Mouse (Mus musculus) E14TG2a.4 (cell line): ENCODE measurements at regions not wholly inside any gene's neighbourhood (a gene's known extent, or its start where the extent isn't known, plus 50 kb on each side); places are given as distances from the start of the nearest gene placed in this dataset.

ENCODE experiments used
- H3K27me3 ChIP-seq: 2 replicates; pipeline ENCODE4 v1.6.1; 2014; ENCODE audit warnings: low read length, control low read depth; ENCODE audit not compliant: insufficient read depth
- H3K36me3 ChIP-seq: 2 replicates; pipeline ENCODE4 v1.6.1; 2014; ENCODE audit warnings: low read length, control low read depth; ENCODE audit not compliant: insufficient read depth
- H3K4me1 ChIP-seq: replicated peaks from 2 replicates; pipeline ENCODE4 v1.6.1; 2014; ENCODE audit warnings: low read depth, low read length, control low read depth
- H3K4me3 ChIP-seq: replicated peaks from 2 replicates; pipeline ENCODE4 v1.5.1; 2014; ENCODE audit warnings: mild to moderate bottlenecking, low read length
- H3K9me3 ChIP-seq: 2 replicates; pipeline ENCODE4 v1.6.1; 2014; ENCODE audit warnings: low read length, control low read depth
- CTCF ChIP-seq: conservative IDR thresholded peaks from 2 replicates; pipeline ENCODE4 v1.5.1; 2014; ENCODE audit warnings: low read length
- NANOG ChIP-seq: IDR thresholded peaks from 2 replicates; pipeline ENCODE4 v1.6.1; 2014; ENCODE audit warnings: borderline replicate concordance, low read length, mixed read lengths
- POU5F1 ChIP-seq: IDR thresholded peaks from 2 replicates; pipeline ENCODE4 v1.6.1; 2014; ENCODE audit warnings: low read length, borderline replicate concordance

DNA sequence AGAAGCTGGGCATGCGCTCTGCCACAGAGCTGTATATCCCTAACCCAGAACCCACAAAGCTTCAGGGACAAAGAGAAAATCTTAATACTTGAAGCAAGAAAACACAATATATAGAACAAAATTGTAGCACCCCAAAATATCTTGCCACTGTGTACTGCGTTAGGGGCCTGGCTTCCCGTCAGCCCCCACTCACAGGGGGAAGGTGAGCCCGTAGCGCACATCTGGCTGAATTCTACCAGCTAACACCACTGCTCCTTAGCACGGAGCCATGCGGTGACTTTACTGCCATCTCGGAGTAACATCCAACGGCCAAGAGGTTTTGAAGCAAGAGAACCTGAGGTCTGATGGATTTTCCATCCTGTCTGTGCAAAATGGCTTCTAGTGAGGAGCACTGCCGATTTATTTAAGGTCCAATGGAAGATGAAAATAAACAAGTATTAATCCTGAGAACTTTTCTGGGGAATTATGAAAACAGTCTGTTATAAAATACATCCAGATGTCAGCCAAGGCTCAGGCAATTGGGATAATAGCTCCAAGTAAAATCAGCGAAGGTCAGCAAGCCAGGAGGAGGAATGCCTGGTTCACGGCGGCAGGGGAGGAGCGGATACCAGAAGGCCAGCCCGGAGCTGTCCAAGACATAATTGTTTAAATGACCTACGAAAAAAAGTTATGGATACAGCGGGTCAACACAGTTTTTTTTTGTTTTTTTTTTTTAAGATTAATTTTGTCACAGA, 170.0 kb upstream of the Zfp637 start:
- no peak overlapping the region for H3K4me3 ChIP-seq
- H3K36me3 ChIP-seq: no peaks in the 10 kb centered on the region
- H3K27me3 ChIP-seq: no peaks in the 10 kb centered on the region
- H3K9me3 ChIP-seq: no peaks in the 10 kb centered on the region
- H3K4me1 ChIP-seq: 0 out of 2 replicates have a peak, but pooled peaks cover 2% of the 10 kb centered on the region
- no peak for TF ChIP-seq NANOG
- TF ChIP-seq CTCF: no peak
- TF ChIP-seq POU5F1: no peak

DNA sequence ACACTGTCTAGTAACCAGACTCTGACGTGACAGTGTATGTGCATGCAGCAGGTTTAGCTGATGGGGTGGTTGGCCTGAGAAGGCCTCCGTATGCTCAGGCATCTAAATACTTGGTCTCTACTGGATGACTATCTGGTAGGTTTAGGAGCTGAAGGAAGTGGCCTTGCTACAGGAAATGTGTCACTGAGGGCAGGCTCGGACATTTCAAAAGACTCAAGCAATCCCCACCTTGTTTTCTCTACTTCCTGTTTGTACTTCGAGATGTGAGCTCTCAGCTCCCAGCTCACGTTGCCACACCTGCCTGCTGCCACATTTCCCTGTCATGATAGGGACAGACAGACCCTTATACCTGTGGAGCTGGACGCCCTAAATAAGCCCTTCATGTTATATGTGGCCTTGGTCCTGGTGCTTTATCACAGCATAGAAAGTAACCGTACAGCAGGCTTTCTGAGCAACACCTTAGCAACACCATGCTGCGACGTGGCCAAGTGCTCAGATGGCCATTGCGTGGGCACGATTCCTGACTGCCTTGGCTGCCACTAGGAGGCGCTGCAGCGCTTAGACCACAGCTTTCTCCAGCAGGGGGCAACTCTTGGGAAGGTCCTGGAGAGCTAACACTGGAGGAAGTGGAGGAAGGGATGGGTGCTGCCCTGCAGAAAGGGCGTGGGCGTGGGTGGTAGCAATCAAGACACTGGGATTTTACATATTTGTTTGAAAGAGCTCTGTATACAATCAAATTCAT, 165.8 kb upstream of the Zfp637 start:
- TF ChIP-seq NANOG (no peak), POU5F1 (no peak), CTCF (peak; percentile 96)

DNA sequence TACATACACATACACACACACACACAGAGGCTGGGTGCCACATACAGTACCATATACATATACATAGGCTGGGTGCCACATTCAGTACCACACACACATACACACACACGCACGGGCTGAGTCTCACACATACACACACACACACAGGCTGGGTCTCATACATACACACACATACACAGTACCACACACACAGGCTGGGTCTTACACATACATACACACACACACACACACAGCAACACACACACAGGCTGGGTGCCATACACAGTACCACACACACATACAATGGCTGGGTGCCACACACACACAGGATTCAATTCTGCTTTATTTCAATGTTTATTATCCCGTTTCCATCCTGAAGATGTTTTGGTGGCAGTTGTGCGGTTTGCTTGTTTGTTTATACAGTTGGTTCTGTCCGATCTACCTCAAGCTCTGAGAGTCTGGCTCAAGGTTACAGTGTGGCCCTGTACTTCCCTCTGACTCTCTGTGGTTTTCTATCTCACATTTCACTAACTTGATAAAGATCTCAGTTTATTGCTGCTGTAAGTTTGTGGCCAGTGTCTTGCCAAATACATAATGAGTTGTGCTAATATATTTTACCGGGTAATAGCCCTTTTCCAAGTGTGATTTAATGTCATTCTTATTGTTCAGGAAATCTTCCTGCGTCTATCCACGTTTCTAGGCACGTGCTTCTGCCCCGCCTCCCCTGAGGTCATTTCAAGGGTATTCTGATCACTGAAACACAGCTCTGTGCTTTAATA, 164.7 kb upstream of the Zfp637 start:
- TF ChIP-seq NANOG (no peak), CTCF (no peak), POU5F1 (no peak)
- Histone ChIP-seq H3K4me1 (peaks cover 14% of the 10 kb centered on the region), H3K4me3 (no peak overlapping the region), H3K27me3 (0 out of 2 replicates have a peak, but pooled peaks cover 3% of the 10 kb centered on the region), H3K36me3 (no peaks in the 10 kb centered on the region), H3K9me3 (no peaks in the 10 kb centered on the region)

More for the DNA sequence above, 165.8 kb upstream of the Zfp637 start:
- Histone ChIP-seq H3K4me1 (peaks cover 14% of the 10 kb centered on the region), H3K9me3 (no peaks in the 10 kb centered on the region), H3K36me3 (no peaks in the 10 kb centered on the region), H3K4me3 (no peak overlapping the region), H3K27me3 (0 out of 2 replicates have a peak, but pooled peaks cover 3% of the 10 kb centered on the region)

DNA sequence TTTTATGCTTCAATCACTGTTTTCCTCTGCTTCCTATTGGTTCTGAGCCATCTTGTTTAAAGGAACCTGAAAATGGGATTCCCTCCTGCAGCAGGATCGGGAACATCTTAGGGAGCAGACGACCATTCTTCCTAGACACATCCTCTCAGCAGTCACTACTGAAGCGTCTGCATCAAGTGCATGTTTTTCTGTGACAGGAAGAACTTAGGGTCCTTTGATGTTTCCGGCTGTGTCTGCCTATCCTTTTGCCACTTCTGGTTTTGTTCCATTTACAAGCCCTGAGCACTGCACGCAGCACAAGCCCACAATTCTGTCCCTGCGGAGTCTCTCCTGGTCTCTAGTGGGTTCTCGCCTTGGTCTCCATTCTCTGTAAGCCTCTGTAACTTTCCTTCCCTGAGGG, 163.9 kb upstream of the Zfp637 start:
- H3K4me3 ChIP-seq: no peak overlapping the region
- TF ChIP-seq CTCF: no peak
- TF ChIP-seq NANOG: no peak
- TF ChIP-seq POU5F1: no peak
- H3K36me3 ChIP-seq: no peaks in the 10 kb centered on the region
- no peaks in the 10 kb centered on the region for H3K9me3 ChIP-seq
- H3K4me1 ChIP-seq: peaks cover 14% of the 10 kb centered on the region
- H3K27me3 ChIP-seq: 0 out of 2 replicates have a peak, but pooled peaks cover 3% of the 10 kb centered on the region

DNA sequence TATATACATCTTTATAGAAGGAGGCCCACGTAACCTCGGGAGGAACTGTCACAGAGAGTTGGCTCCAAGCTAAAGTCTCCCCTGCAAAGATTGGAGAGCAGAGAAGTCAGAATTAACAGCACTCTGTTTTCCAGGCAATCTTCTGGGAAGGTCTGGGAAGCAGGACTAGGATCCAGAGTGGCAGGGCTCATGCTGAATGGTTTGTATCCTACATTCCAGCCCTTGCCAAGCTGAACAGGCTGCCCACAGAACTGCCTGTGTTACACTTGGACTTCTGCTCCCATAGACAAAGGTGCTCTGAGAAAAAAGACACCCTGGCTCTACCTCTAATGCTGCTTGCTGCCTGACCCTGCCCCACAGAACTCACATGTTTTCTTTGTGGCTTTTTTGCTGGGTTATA, 163.2 kb upstream of the Zfp637 start:
- Histone ChIP-seq H3K27me3 (0 out of 2 replicates have a peak, but pooled peaks cover 3% of the 10 kb centered on the region), H3K36me3 (no peaks in the 10 kb centered on the region), H3K9me3 (no peaks in the 10 kb centered on the region), H3K4me3 (no peak overlapping the region), H3K4me1 (peaks cover 14% of the 10 kb centered on the region)
- no peak for TF ChIP-seq POU5F1
- TF ChIP-seq CTCF: no peak
- no peak for TF ChIP-seq NANOG

DNA sequence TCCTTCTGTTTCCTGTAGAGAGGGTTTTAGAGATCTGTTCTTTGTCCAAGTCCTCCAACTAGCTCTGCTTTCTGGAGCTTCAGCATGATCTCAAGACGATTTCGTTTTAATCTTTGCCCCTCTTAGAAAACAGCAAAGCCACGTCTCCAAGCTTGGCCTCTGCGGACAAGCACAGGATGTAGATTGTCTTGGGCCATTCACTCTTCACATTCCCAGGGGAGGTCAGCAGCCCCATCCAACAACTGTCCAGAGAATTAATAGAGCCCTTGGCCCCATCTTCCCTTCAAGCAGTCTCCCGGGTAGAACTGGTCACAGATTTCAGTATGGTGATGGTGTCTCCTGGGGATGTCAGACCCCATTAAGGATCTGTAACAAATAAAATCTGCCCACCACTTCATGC, 162.7 kb upstream of the Zfp637 start:
- H3K27me3 ChIP-seq: 0 out of 2 replicates have a peak, but pooled peaks cover 3% of the 10 kb centered on the region
- peaks cover 14% of the 10 kb centered on the region for H3K4me1 ChIP-seq
- H3K9me3 ChIP-seq: no peaks in the 10 kb centered on the region
- no peak for TF ChIP-seq POU5F1
- TF ChIP-seq CTCF: no peak
- TF ChIP-seq NANOG: no peak
- H3K36me3 ChIP-seq: no peaks in the 10 kb centered on the region
- H3K4me3 ChIP-seq: no peak overlapping the region

DNA sequence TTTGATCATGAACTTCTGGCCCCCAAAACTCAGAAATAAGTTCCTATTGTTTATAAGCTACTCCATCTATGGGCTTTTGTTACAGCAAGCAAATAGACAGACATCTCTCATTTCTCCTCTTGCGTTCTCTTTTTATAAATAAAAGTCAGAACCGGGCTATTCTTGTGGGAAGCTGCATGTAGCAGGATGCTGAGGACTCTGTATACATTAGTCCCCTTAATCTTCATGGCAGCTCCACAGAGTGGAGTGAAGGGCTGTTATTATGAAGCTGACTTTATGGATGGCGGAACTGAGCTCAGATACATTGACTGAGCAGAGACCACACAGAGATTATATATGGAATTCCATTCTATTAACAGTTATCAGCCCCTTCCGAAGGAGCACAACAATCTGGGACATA, 162.1 kb upstream of the Zfp637 start:
- Histone ChIP-seq H3K36me3 (no peaks in the 10 kb centered on the region), H3K4me1 (peaks cover 14% of the 10 kb centered on the region), H3K27me3 (0 out of 2 replicates have a peak, but pooled peaks cover 3% of the 10 kb centered on the region), H3K4me3 (no peak overlapping the region), H3K9me3 (no peaks in the 10 kb centered on the region)
- TF ChIP-seq NANOG: no peak
- TF ChIP-seq CTCF: no peak
- TF ChIP-seq POU5F1: no peak

DNA sequence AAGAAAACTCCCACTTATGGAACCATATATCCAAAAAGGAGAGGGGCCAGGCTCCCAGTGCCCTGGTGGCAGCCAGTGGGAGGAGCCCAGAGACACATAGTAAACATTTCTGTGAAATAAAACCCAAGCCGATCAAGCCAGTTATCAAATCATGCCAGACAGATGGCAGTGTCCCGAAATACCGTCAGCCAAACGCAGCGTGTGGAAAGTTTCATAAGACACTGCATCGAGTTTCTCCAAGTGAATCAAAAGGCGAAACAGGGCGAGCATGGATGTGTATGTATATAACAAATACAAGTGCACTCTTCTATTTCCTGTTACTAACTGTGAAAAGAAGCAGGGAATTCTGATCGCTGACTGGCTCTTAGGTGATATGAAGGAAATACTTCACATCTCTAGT, 154.8 kb upstream of the Zfp637 start:
- Histone ChIP-seq H3K27me3 (no peaks in the 10 kb centered on the region), H3K9me3 (no peaks in the 10 kb centered on the region), H3K4me3 (no peak overlapping the region), H3K4me1 (no peaks in the 10 kb centered on the region), H3K36me3 (no peaks in the 10 kb centered on the region)
- TF ChIP-seq POU5F1 (no peak), NANOG (no peak), CTCF (no peak)
